Mouse (Mus musculus) liver, embryonic 11.5 days (tissue): ENCODE data around the gene Ddah2. TPM values are rescaled to one million over a fixed set of nuclear protein-coding genes. Genes with fewer than 3 reads are reported as not detected.

ENCODE experiments used
- ATAC-seq: fragments of 200-750 bp; cut with Nextera tagmentation; replicated peaks from 2 replicates; pipeline ENCODE4 v1.8.0; 2017; ENCODE audit warnings: moderate number of reproducible peaks, mild to moderate bottlenecking, moderate TSS enrichment, moderate library complexity; ENCODE audit not compliant: low FRiP score
- DNase-seq: peaks from one replicate; pipeline ENCODE4 v3.0.0-alpha.2; 2017; ENCODE audit warnings: low spot score
- H3K27ac ChIP-seq: fragments of 300-500 bp; sonication (generic); 2 replicates; pipeline ENCODE4 v1.5.1; 2014; ENCODE audit warnings: mild to moderate bottlenecking, low read depth, low read length, control low read depth
- H3K27me3 ChIP-seq: fragments of 300-500 bp; sonication (generic); replicated peaks from 2 replicates; pipeline ENCODE4 v1.6.1; 2014; ENCODE audit warnings: low read length, mixed read lengths; ENCODE audit not compliant: control insufficient read depth, insufficient read depth
- H3K36me3 ChIP-seq: fragments of 300-500 bp; sonication (generic); 2 replicates; pipeline ENCODE4 v1.6.1; 2014; ENCODE audit warnings: mild to moderate bottlenecking, low read length, moderate library complexity, mixed read lengths; ENCODE audit not compliant: control insufficient read depth, insufficient read depth
- H3K4me1 ChIP-seq: fragments of 300-500 bp; sonication (generic); replicated peaks from 2 replicates; pipeline ENCODE4 v1.6.1; 2014; ENCODE audit warnings: low read length, mixed read lengths; ENCODE audit not compliant: control insufficient read depth, insufficient read depth
- H3K4me2 ChIP-seq: fragments of 300-500 bp; sonication (generic); 2 replicates; pipeline ENCODE4 v1.6.1; 2014; ENCODE audit warnings: mild to moderate bottlenecking, control low read depth, moderate library complexity
- H3K4me3 ChIP-seq: fragments of 300-500 bp; sonication (generic); 2 replicates; pipeline ENCODE4 v1.5.1; 2014; ENCODE audit warnings: low read depth, low read length, control low read depth
- H3K9ac ChIP-seq: fragments of 300-500 bp; sonication (generic); 2 replicates; pipeline ENCODE4 v1.6.1; 2014; ENCODE audit warnings: low read depth, low read length, control low read depth
- H3K9me3 ChIP-seq: fragments of 300-500 bp; sonication (generic); 2 replicates; pipeline ENCODE4 v1.6.1; 2016; ENCODE audit warnings: low read length, inconsistent platforms, mixed read lengths; ENCODE audit not compliant: control insufficient read depth
- WGBS: fragments of 180-500 bp; shearing (Covaris S2); extraction: QIAGEN DNeasy Blood & Tissue Kit; methylation state at CpG from one replicate; pipeline ENCODE4 v1.1.7; 2014; 5-methylcytosine and 5-hydroxymethylcytosine counted together
- polyA plus RNA-seq: library from polyadenylated mRNA; unstranded; fragments of >200 nt; fragmentation: Nextera tagmentation; extraction: Ambion mirVana; gene quantifications from 2 replicates; pipeline ENCODE4 v1.2.1, GENCODE M21; 2014

The Ddah2 gene
- polyA plus RNA-seq, 1 experiment from 2014 or later: 132 TPM

DNA sequence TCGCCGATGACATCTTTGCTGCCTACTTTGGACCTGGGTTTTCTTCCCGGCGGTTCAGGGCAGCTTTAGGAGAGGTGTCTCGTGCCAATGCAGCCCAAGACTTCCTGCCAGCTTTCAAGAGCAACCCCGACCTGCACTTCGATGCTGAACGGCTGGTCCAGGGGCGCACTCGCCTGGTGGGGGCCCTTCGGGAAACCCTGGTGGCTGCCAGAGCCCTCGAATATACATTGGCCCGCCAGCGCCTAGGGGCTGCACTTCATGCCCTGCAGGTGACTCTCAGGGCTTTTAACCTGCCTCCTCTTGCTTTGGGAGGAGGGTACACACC is 41.2 kb upstream of the Ddah2 start:
- H3K27ac ChIP-seq: no peak overlapping the region
- DNase-seq: no peak
- WGBS: 72% methylated on average over 14 of the region's 14 CpGs

DNA sequence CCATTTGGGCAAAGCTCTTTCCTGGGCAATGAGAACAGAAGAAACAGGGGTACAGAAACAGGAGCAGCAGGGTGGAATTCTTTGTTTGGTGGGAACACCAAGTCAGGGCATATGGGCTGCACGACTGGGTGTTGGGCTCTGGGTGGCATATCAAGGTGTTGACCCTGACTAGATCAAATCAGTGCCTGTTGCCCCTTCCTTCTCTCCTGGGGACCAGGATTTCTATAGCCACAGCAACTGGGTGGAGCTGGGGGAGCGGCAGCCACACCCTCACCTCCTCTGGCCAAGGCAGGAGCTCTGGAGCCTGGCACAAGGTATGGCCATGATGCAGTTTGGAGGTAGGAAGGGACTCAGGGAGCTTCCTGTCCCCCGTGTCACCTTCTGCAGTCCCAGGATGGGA is 40.7 kb upstream of the Ddah2 start:
- peaks cover 21% of the 10 kb centered on the region for H3K4me1 ChIP-seq
- H3K27ac ChIP-seq: no peak overlapping the region
- no peak overlapping the region for H3K4me3 ChIP-seq
- no peaks in the 10 kb centered on the region for H3K9me3 ChIP-seq
- no peaks in the 10 kb centered on the region for H3K27me3 ChIP-seq
- no peak overlapping the region for H3K4me2 ChIP-seq
- WGBS: 75% methylated on average over 3 of the region's 3 CpGs
- H3K36me3 ChIP-seq: peaks cover 37% of the 10 kb centered on the region
- ATAC-seq: no peak
- H3K9ac ChIP-seq: no peak overlapping the region
- DNase-seq: no peak

More for the DNA sequence above, 41.2 kb upstream of the Ddah2 start:
- H3K4me1 ChIP-seq: peaks cover 16% of the 10 kb centered on the region
- H3K9me3 ChIP-seq: no peaks in the 10 kb centered on the region
- H3K27me3 ChIP-seq: no peaks in the 10 kb centered on the region
- ATAC-seq: no peak
- peaks cover 42% of the 10 kb centered on the region for H3K36me3 ChIP-seq
- no peak overlapping the region for H3K4me2 ChIP-seq
- H3K4me3 ChIP-seq: no peak overlapping the region
- no peak overlapping the region for H3K9ac ChIP-seq

DNA sequence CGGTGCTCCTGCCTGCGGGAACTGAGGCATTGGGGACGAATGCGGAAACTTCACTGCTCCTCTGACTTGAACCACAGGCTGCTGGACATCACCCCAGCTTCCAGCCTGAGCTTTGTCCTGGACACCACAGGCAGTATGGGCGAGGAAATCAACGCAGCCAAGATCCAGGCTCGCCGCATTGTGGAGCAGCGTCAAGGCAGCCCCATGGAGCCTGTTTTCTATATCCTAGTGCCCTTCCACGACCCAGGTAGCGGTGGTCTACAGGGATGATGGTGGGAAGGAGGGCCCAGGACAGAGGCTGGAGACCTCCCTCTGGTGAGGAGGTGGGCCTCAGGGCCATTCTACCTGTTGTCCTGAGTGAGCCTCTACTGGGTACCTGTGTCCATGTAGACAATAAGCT is 38.9 kb upstream of the Ddah2 start:
- H3K27ac ChIP-seq: no peak overlapping the region
- H3K36me3 ChIP-seq: peaks cover 20% of the 10 kb centered on the region
- ATAC-seq (no peak), DNase-seq (no peak)
- no peak overlapping the region for H3K4me2 ChIP-seq
- 85% methylated on average over 11 of the region's 11 CpGs for WGBS
- no peaks in the 10 kb centered on the region for H3K27me3 ChIP-seq
- no peak overlapping the region for H3K9ac ChIP-seq
- no peak overlapping the region for H3K4me3 ChIP-seq
- no peaks in the 10 kb centered on the region for H3K9me3 ChIP-seq
- H3K4me1 ChIP-seq: peaks cover 39% of the 10 kb centered on the region

DNA sequence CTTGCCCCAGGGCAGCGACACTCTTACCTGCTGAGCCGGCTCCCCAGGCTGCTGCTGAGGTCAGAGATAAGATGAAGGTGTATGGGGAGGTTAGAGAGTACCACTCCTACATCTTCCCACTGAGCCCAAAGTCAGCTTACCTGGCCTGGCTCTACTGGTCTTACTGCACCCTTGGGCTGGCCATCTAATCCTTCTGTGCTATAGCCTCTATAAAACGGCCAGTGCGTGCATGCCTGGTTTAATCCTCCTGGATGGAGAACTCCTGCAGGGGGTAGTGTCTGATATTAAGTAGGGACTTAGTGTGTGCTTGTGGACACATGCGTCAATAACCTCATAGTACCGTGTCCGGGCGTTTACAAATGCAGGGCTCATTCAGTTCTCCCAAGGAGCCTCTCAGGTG is 38.3 kb upstream of the Ddah2 start:
- H3K4me2 ChIP-seq: no peak overlapping the region
- DNase-seq (peak; percentile 32), ATAC-seq (no peak)
- peaks cover 41% of the 10 kb centered on the region for H3K4me1 ChIP-seq
- H3K27ac ChIP-seq: no peak overlapping the region
- 85% methylated on average over 8 of the region's 8 CpGs for WGBS
- peaks cover 14% of the 10 kb centered on the region for H3K36me3 ChIP-seq
- H3K9ac ChIP-seq: no peak overlapping the region
- H3K4me3 ChIP-seq: no peak overlapping the region
- no peaks in the 10 kb centered on the region for H3K9me3 ChIP-seq
- H3K27me3 ChIP-seq: no peaks in the 10 kb centered on the region

DNA sequence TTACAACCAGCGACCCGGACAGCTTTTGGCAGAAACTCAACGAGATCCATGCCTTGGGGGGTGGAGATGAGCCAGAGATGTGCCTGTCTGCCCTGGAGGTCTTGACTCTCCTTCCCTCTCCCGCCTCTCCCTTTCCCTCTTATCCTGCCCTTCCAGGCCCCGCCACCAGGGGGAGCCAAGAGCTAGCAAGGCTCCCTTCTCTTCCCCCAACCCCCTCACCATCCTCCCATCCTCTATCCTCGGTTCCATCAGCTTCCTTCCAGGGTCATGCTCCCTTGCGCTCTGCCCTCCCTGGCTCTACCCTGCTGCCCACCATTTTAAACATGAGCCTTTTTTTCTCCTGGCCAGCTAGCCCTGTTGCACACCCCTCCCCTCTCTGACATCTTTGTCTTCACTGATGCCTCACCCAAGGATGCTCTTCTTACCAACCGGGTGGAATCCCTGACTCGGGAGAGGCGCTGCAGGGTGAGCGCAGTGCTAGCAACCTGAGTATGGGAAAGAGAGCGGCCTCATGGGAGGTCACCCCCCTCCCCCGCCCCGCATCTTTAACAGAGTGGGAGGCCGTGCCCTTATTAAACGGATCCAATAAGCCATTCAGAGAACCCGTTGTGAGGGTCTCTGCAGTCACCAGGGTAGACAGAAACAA is 37.5 kb upstream of the Ddah2 start:
- H3K36me3 ChIP-seq: peaks cover 6% of the 10 kb centered on the region
- peak overlapping the region; percentile 7 for H3K4me3 ChIP-seq
- peak; percentile 87 for DNase-seq
- no peaks in the 10 kb centered on the region for H3K27me3 ChIP-seq
- peak; percentile 29 for ATAC-seq
- peak overlapping the region; percentile 57 for H3K4me2 ChIP-seq
- H3K4me1 ChIP-seq: peaks cover 40% of the 10 kb centered on the region
- no peaks in the 10 kb centered on the region for H3K9me3 ChIP-seq
- 6% methylated on average over 17 of the region's 17 CpGs for WGBS
- peak overlapping the region; percentile 53 for H3K27ac ChIP-seq
- H3K9ac ChIP-seq: no peak overlapping the region

DNA sequence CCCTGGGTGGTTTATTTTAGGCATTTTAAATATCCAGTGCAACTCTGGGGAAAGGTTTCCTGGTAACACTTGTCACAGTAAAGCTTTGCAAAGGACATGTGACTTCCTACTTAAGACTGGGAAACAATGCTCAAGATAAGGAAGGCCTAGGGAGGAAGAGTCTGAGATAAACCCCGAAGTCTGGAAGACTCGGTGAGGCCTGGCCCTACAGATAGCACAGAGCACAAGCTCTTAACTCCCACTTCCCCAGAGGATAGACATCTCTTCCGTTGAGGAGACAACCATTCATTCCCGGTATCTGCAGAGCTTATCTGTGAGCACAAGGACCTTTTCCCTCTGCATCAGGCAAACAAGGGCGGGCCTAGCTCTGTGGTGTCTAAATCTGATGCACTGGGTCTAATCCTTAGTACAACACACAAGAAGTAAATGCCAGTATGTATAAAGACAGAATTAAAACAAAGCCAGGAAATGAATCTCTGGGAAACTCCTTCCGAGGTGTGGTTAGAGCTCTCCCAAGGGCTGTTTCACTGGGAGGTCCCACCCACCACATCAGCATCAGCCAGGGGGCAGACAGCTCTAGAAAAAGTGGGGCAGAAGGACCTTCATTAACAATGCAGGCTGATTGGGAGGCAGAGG is 36.9 kb upstream of the Ddah2 start:
- Histone ChIP-seq H3K9me3 (no peaks in the 10 kb centered on the region), H3K36me3 (no peaks in the 10 kb centered on the region), H3K4me3 (no peak overlapping the region), H3K27ac (peak overlapping the region; percentile 66), H3K4me1 (peaks cover 42% of the 10 kb centered on the region), H3K4me2 (peak overlapping the region; percentile 57), H3K27me3 (no peaks in the 10 kb centered on the region), H3K9ac (no peak overlapping the region)
- WGBS: 10% methylated on average over 6 of the region's 6 CpGs
- peak; percentile 89 for ATAC-seq
- peak; percentile 65 for DNase-seq

DNA sequence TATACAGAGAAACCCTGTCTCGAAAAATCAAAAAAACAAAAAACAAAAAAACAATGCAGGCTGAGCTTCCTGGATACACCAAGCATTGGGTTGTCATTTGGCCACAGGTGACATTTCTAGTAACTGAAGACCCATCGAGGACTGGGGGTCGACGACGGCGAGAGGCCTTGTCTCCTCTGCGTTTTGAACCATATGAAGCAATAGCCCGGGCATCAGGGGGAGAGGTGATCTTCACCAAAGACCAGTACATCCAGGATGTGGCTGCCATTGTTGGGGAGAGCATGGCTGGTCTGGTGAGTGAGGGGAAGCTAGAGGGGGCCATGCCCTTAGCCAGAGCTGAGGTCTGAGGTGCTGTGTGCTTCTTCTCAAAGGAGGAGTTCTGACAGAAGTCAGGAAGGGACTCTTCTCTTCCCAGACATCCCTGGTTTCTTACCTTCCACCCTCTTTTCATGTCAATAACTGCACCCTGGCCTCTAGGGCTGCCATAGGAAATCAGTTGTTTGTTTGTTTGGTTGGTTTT is 36.2 kb upstream of the Ddah2 start:
- H3K27ac ChIP-seq: peak overlapping the region; percentile 69
- 77% methylated on average over 8 of the region's 8 CpGs for WGBS
- no peaks in the 10 kb centered on the region for H3K27me3 ChIP-seq
- no peak overlapping the region; the same call in 1 of the 2 replicates for H3K4me2 ChIP-seq
- H3K4me3 ChIP-seq: no peak overlapping the region
- no peaks in the 10 kb centered on the region for H3K36me3 ChIP-seq
- ATAC-seq: no peak
- no peak overlapping the region for H3K9ac ChIP-seq
- DNase-seq: peak; percentile 36
- H3K9me3 ChIP-seq: no peaks in the 10 kb centered on the region
- H3K4me1 ChIP-seq: peaks cover 47% of the 10 kb centered on the region

DNA sequence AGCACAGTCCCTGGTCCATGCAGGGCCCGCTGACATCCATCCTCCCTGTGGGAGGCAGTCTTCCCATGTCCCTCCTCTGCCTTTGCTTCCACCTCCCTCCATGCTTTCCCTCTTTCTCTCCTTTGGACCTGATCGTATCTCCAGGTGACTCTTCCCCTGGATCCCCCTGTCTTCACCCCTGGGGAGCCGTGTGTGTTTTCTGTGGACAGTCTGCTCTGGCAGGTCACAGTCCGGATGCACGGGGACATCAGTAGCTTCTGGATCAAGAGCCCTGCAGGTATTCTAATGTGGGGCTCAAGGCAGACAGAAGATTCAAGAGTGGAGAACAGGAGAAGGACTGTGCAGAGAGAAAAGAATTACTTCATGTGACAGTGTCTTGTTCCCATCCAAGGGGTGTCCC is 35.6 kb upstream of the Ddah2 start:
- H3K36me3 ChIP-seq: no peaks in the 10 kb centered on the region
- no peak overlapping the region for H3K4me3 ChIP-seq
- no peak for ATAC-seq
- DNase-seq: no peak
- H3K9ac ChIP-seq: no peak overlapping the region
- WGBS: 83% methylated on average over 5 of the region's 5 CpGs
- H3K4me1 ChIP-seq: peaks cover 53% of the 10 kb centered on the region
- peak overlapping the region; percentile 12; the same call in 1 of the 2 replicates for H3K4me2 ChIP-seq
- no peaks in the 10 kb centered on the region for H3K27me3 ChIP-seq
- H3K27ac ChIP-seq: peak overlapping the region; percentile 41; the same call in 1 of the 2 replicates
- H3K9me3 ChIP-seq: no peaks in the 10 kb centered on the region

DNA sequence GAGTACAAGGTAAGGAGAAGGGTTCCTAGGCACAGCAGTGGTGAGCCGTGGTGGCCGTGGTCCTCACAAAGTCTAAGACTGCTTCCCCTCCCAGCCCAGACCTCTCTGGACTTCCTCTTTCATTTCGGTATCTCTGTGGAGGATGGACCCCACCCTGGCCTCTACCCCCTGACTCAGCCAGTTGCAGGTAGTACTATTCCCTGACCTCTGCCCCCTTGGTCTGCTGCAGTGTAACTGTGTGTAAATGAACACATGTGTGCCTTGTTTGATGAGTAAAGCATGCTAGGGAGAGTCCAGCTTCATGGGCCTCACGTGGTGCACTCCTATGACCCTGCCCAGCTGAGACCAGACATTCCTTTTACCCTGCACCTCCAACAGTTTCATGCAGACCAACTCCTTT is 35.1 kb upstream of the Ddah2 start:
- Histone ChIP-seq H3K9me3 (no peaks in the 10 kb centered on the region), H3K4me1 (peaks cover 55% of the 10 kb centered on the region), H3K4me2 (peak overlapping the region; percentile 12; the same call in 1 of the 2 replicates), H3K36me3 (no peaks in the 10 kb centered on the region), H3K27ac (peak overlapping the region; percentile 41; the same call in 1 of the 2 replicates), H3K27me3 (no peaks in the 10 kb centered on the region), H3K4me3 (no peak overlapping the region), H3K9ac (no peak overlapping the region)
- 36% methylated on average over 4 of the region's 4 CpGs for WGBS
- DNase-seq: no peak
- no peak for ATAC-seq
